Mouse (Mus musculus): ENCODE data around the gene Arhgap10. TPM values are rescaled to one million over a fixed set of nuclear protein-coding genes. Genes with fewer than 3 reads are reported as not detected.

Arhgap10 gene
- polyA plus RNA-seq, 1 experiment from 2014 or later: 39.1 TPM

GRCm38 (mm10) chr8:77360853-77361252 is 156.9 kb downstream of the Arhgap10 start:
- Histone ChIP-seq H3K27ac (no peak overlapping the region), H3K4me1 (peaks cover 14% of the 10 kb centered on the region), H3K4me3 (no peak overlapping the region), H3K36me3 (peaks cover 33% of the 10 kb centered on the region), H3K9me3 (replicated peaks) (no peaks in the 10 kb centered on the region), H3K27me3 (ENCODE audit: low read depth, poor library complexity, severe bottlenecking) (no peaks in the 10 kb centered on the region)
- WGBS: 87% methylated on average over 5 of the region's 5 CpGs
- DNase-seq (ENCODE audit: low spot score): no peak

GRCm38 (mm10) chr8:77360423-77360822 is 157.3 kb downstream of the Arhgap10 start:
- H3K4me1 ChIP-seq: peaks cover 14% of the 10 kb centered on the region
- no peaks in the 10 kb centered on the region for H3K9me3 ChIP-seq (replicated peaks)
- WGBS: 91% methylated on average over 5 of the region's 5 CpGs
- H3K27ac ChIP-seq: no peak overlapping the region
- H3K4me3 ChIP-seq: no peak overlapping the region
- DNase-seq (ENCODE audit: low spot score): no peak
- peaks cover 33% of the 10 kb centered on the region for H3K36me3 ChIP-seq
- no peaks in the 10 kb centered on the region for H3K27me3 ChIP-seq (ENCODE audit: low read depth, poor library complexity, severe bottlenecking)

- no peaks in the 10 kb centered on the region for H3K27me3 ChIP-seq (ENCODE audit: low read depth, poor library complexity, severe bottlenecking)
- 78% methylated on average over 8 of the region's 8 CpGs for WGBS
- no peak for DNase-seq (ENCODE audit: low spot score)
- no peak overlapping the region for H3K27ac ChIP-seq
- no peak overlapping the region for H3K4me3 ChIP-seq
- H3K9me3 ChIP-seq (replicated peaks): no peaks in the 10 kb centered on the region
- H3K36me3 ChIP-seq: peaks cover 25% of the 10 kb centered on the region
- peaks cover 21% of the 10 kb centered on the region for H3K4me1 ChIP-seq
Measured at GRCm38 (mm10) chr8:77357126-77357525, 160.6 kb downstream of the Arhgap10 start.

GRCm38 (mm10) chr8:77355344-77355743 is 162.4 kb downstream of the Arhgap10 start:
- 88% methylated on average over 5 of the region's 5 CpGs for WGBS
- Histone ChIP-seq H3K4me1 (peaks cover 21% of the 10 kb centered on the region), H3K9me3 (replicated peaks) (no peaks in the 10 kb centered on the region), H3K27me3 (ENCODE audit: low read depth, poor library complexity, severe bottlenecking) (no peaks in the 10 kb centered on the region), H3K4me3 (no peak overlapping the region), H3K36me3 (peaks cover 27% of the 10 kb centered on the region), H3K27ac (peak overlapping the region; percentile 75)
- DNase-seq (ENCODE audit: low spot score): no peak

GRCm38 (mm10) chr8:77354189-77354588 is 163.6 kb downstream of the Arhgap10 start:
- Histone ChIP-seq H3K27ac (peak overlapping the region; percentile 75; the same call in 1 of the 2 replicates), H3K27me3 (ENCODE audit: low read depth, poor library complexity, severe bottlenecking) (no peaks in the 10 kb centered on the region), H3K36me3 (peaks cover 25% of the 10 kb centered on the region), H3K4me3 (no peak overlapping the region), H3K4me1 (peaks cover 21% of the 10 kb centered on the region), H3K9me3 (replicated peaks) (no peaks in the 10 kb centered on the region)
- DNase-seq (ENCODE audit: low spot score): no peak
- WGBS: 58% methylated on average over 1 of the region's 1 CpGs

GRCm38 (mm10) chr8:77351177-77351860 is 166.4 kb downstream of the Arhgap10 start:
- Histone ChIP-seq H3K27ac (peak overlapping the region; percentile 69), H3K4me1 (peaks cover 21% of the 10 kb centered on the region)
- 94% methylated on average over 9 of the region's 9 CpGs for WGBS

GRCm38 (mm10) chr8:77350121-77350777 is 167.5 kb downstream of the Arhgap10 start:
- H3K36me3 ChIP-seq: peaks cover 23% of the 10 kb centered on the region
- no peaks in the 10 kb centered on the region for H3K27me3 ChIP-seq (ENCODE audit: low read depth, poor library complexity, severe bottlenecking)
- peaks cover 20% of the 10 kb centered on the region for H3K4me1 ChIP-seq
- WGBS: 91% methylated on average over 4 of the region's 4 CpGs
- no peak overlapping the region for H3K4me3 ChIP-seq
- no peak for DNase-seq (ENCODE audit: low spot score)
- H3K9me3 ChIP-seq (replicated peaks): no peaks in the 10 kb centered on the region
- peak overlapping the region; percentile 69; the same call in 1 of the 2 replicates for H3K27ac ChIP-seq

More at GRCm38 (mm10) chr8:77351177-77351860, 166.4 kb downstream of the Arhgap10 start:
- Histone ChIP-seq H3K27me3 (ENCODE audit: low read depth, poor library complexity, severe bottlenecking) (no peaks in the 10 kb centered on the region), H3K4me3 (no peak overlapping the region), H3K9me3 (replicated peaks) (no peaks in the 10 kb centered on the region), H3K36me3 (peaks cover 19% of the 10 kb centered on the region; the same call in 1 of the 2 replicates)
- DNase-seq (ENCODE audit: low spot score): no peak

- H3K36me3 ChIP-seq: peaks cover 39% of the 10 kb centered on the region
- peaks cover 13% of the 10 kb centered on the region for H3K4me1 ChIP-seq
- DNase-seq (ENCODE audit: low spot score): no peak
- WGBS: 94% methylated on average over 6 of the region's 6 CpGs
- H3K9me3 ChIP-seq (replicated peaks): no peaks in the 10 kb centered on the region
- no peaks in the 10 kb centered on the region for H3K27me3 ChIP-seq (ENCODE audit: low read depth, poor library complexity, severe bottlenecking)
- no peak overlapping the region for H3K27ac ChIP-seq
- no peak overlapping the region for H3K4me3 ChIP-seq
Measured at GRCm38 (mm10) chr8:77343916-77344315, 173.8 kb downstream of the Arhgap10 start.

- 92% methylated on average over 3 of the region's 3 CpGs for WGBS
- H3K4me3 ChIP-seq: no peak overlapping the region
Measured at GRCm38 (mm10) chr8:77343335-77343734, 174.4 kb downstream of the Arhgap10 start.

GRCm38 (mm10) chr8:77342144-77342543 is 175.6 kb downstream of the Arhgap10 start:
- Histone ChIP-seq H3K27me3 (ENCODE audit: low read depth, poor library complexity, severe bottlenecking) (no peaks in the 10 kb centered on the region), H3K9me3 (replicated peaks) (no peaks in the 10 kb centered on the region), H3K27ac (peak overlapping the region; percentile 68; the same call in 1 of the 2 replicates), H3K4me3 (no peak overlapping the region), H3K4me1 (peaks cover 19% of the 10 kb centered on the region), H3K36me3 (peaks cover 35% of the 10 kb centered on the region)
- DNase-seq (ENCODE audit: low spot score): no peak
- 88% methylated on average over 4 of the region's 4 CpGs for WGBS

More at GRCm38 (mm10) chr8:77343335-77343734, 174.4 kb downstream of the Arhgap10 start:
- Histone ChIP-seq H3K27ac (no peak overlapping the region), H3K4me1 (peaks cover 13% of the 10 kb centered on the region), H3K27me3 (ENCODE audit: low read depth, poor library complexity, severe bottlenecking) (no peaks in the 10 kb centered on the region), H3K36me3 (peaks cover 35% of the 10 kb centered on the region), H3K9me3 (replicated peaks) (no peaks in the 10 kb centered on the region)
- DNase-seq (ENCODE audit: low spot score): no peak

- Histone ChIP-seq H3K36me3 (peaks cover 31% of the 10 kb centered on the region), H3K27me3 (ENCODE audit: low read depth, poor library complexity, severe bottlenecking) (no peaks in the 10 kb centered on the region), H3K4me3 (no peak overlapping the region), H3K9me3 (replicated peaks) (no peaks in the 10 kb centered on the region), H3K27ac (peak overlapping the region; percentile 68), H3K4me1 (peaks cover 19% of the 10 kb centered on the region)
- no peak for DNase-seq (ENCODE audit: low spot score)
- WGBS: 59% methylated on average over 9 of the region's 9 CpGs
Measured at GRCm38 (mm10) chr8:77341329-77341728, 176.4 kb downstream of the Arhgap10 start.

- Histone ChIP-seq H3K9me3 (replicated peaks) (no peaks in the 10 kb centered on the region), H3K27ac (0 out of 2 replicates have a peak overlapping the region, but pooled peaks have one; percentile 2), H3K4me3 (no peak overlapping the region), H3K27me3 (ENCODE audit: low read depth, poor library complexity, severe bottlenecking) (no peaks in the 10 kb centered on the region), H3K36me3 (peaks cover 26% of the 10 kb centered on the region), H3K4me1 (peaks cover 19% of the 10 kb centered on the region)
- no peak for DNase-seq (ENCODE audit: low spot score)
- 94% methylated on average over 6 of the region's 6 CpGs for WGBS
Measured at GRCm38 (mm10) chr8:77340046-77340747, 177.6 kb downstream of the Arhgap10 start.

GRCm38 (mm10) chr8:77337272-77337671 is 180.5 kb downstream of the Arhgap10 start:
- 86% methylated on average over 12 of the region's 12 CpGs for WGBS

More at GRCm38 (mm10) chr8:77337272-77337671, 180.5 kb downstream of the Arhgap10 start:
- Histone ChIP-seq H3K36me3 (peaks cover 8% of the 10 kb centered on the region; the same call in 1 of the 2 replicates), H3K4me3 (no peak overlapping the region), H3K27me3 (ENCODE audit: low read depth, poor library complexity, severe bottlenecking) (no peaks in the 10 kb centered on the region), H3K4me1 (peaks cover 19% of the 10 kb centered on the region), H3K9me3 (replicated peaks) (no peaks in the 10 kb centered on the region), H3K27ac (peak overlapping the region; percentile 36; the same call in 1 of the 2 replicates)
- no peak for DNase-seq (ENCODE audit: low spot score)
